Comparison of ENCODE assay signal across 7 mouse cellular contexts in the genomic region with DNA sequence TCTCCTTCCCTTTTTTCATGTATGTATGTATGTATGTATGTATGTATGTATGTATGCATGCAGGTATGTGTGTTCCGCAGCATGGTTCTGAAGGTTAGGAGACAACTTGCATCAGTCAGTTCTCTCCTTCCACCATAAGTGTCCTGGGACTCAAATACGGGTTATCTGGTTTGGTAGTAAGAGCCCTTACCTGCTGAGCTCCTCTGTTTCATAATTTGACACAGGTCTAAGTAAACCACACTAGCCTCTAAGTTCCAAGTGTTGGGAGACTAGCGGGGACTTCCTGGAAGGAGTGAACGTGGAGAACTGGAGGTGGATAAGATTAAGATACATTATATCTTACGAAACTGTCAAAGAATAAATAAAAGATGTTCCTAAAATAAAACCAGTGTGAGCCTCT. TPM values are rescaled to one million over a fixed set of nuclear protein-coding genes. Genes with fewer than 3 reads are reported as not detected.
DNase-seq lines count a peak whose midpoint lies in the region; ATAC-seq and TF ChIP-seq lines count a peak whose summit lies in the region.

No protein-coding gene starts in this region.

- 0 out of 2 replicates have a peak overlapping the region, but pooled peaks have one; percentile 87 for H3K4me3 ChIP-seq in liver, adult 2 months (ENCODE audit: insufficient read depth, low read depth, low read length)
- peak overlapping the region; percentile 69 for H3K4me3 ChIP-seq in embryonic facial prominence, embryonic 14.5 days (ENCODE audit: low read depth, low read length)
- 0 out of 2 replicates have a peak overlapping the region, but pooled peaks have one; percentile 5 for H3K4me3 ChIP-seq in limb, embryonic 11.5 days (ENCODE audit: low read depth, low read length)

- no peak overlapping the region for H3K9ac ChIP-seq in liver, adult 2 months (ENCODE audit: low read depth, low read length)
- no peak overlapping the region for H3K9ac ChIP-seq in embryonic facial prominence, embryonic 14.5 days (ENCODE audit: low read depth, low read length)
- no peak overlapping the region for H3K9ac ChIP-seq in limb, embryonic 11.5 days (ENCODE audit: low read length)

- ATAC-seq in embryonic facial prominence, embryonic 14.5 days (ENCODE audit: low read depth): no peak; the same call in 1 of the 2 replicates
- ATAC-seq in limb, embryonic 11.5 days (ENCODE audit: insufficient number of reproducible peaks, low FRiP score, low TSS enrichment, low read depth): no peak

- no peaks in the 10 kb centered on the region; the same call in 1 of the 2 replicates for H3K4me1 ChIP-seq in liver, adult 2 months (ENCODE audit: control insufficient read depth, insufficient read depth, low read length)
- peaks cover 9% of the 10 kb centered on the region; the same call in 1 of the 2 replicates for H3K4me1 ChIP-seq in embryonic facial prominence, embryonic 14.5 days (ENCODE audit: control insufficient read depth, insufficient read depth, low read length)
- H3K4me1 ChIP-seq in limb, embryonic 11.5 days (ENCODE audit: control insufficient read depth, insufficient read depth, low read length): peaks cover 2% of the 10 kb centered on the region; the same call in 1 of the 2 replicates

- 0 out of 2 replicates have a peak, but pooled peaks cover 3% of the 10 kb centered on the region for H3K9me3 ChIP-seq in embryonic facial prominence, embryonic 14.5 days (ENCODE audit: control insufficient read depth, low read length)
- no peaks in the 10 kb centered on the region for H3K9me3 ChIP-seq in limb, embryonic 11.5 days (ENCODE audit: control insufficient read depth, low read length)

- peaks cover 6% of the 10 kb centered on the region; the same call in 1 of the 2 replicates for H3K79me2 ChIP-seq in liver, adult 2 months (ENCODE audit: control insufficient read depth, insufficient read depth, low read length)

- H3K27ac ChIP-seq in liver, adult 2 months (replicated peaks; ENCODE audit: insufficient read depth, low read depth, low read length): no peak overlapping the region
- H3K27ac ChIP-seq in embryonic facial prominence, embryonic 14.5 days (replicated peaks; ENCODE audit: low read depth, low read length): peak overlapping the region; percentile 44; the same call in 1 of the 2 replicates
- no peak overlapping the region for H3K27ac ChIP-seq in limb, embryonic 11.5 days (replicated peaks; ENCODE audit: low read depth, low read length)

- H3K27me3 ChIP-seq in liver, adult 2 months (ENCODE audit: control insufficient read depth, insufficient read depth, low read length): no peaks in the 10 kb centered on the region
- H3K27me3 ChIP-seq in embryonic facial prominence, embryonic 14.5 days (replicated peaks; ENCODE audit: control insufficient read depth, insufficient read depth, low read length): no peaks in the 10 kb centered on the region
- no peaks in the 10 kb centered on the region for H3K27me3 ChIP-seq in limb, embryonic 11.5 days (ENCODE audit: control insufficient read depth, insufficient read depth, low read length)
- no peaks in the 10 kb centered on the region for H3K27me3 ChIP-seq in splenic B cell, adult 2 months (ENCODE audit: control insufficient read depth, insufficient read depth, low read length, poor library complexity, severe bottlenecking)

- TF ChIP-seq POLR2A in liver, adult 2 months (IDR thresholded peaks at IDR 0.05; ENCODE audit: extremely low read depth, insufficient read depth, low read length): no peak

- H3K4me2 ChIP-seq in embryonic facial prominence, embryonic 14.5 days (ENCODE audit: low read depth, low read length): peak overlapping the region; percentile 79
- H3K4me2 ChIP-seq in limb, embryonic 11.5 days (ENCODE audit: low read depth, severe bottlenecking): peak overlapping the region; percentile 31; the same call in 1 of the 2 replicates

- no peaks in the 10 kb centered on the region for H3K36me3 ChIP-seq in liver, adult 2 months (ENCODE audit: control insufficient read depth, insufficient read depth, low read length)
- no peaks in the 10 kb centered on the region for H3K36me3 ChIP-seq in embryonic facial prominence, embryonic 14.5 days (ENCODE audit: control insufficient read depth, insufficient read depth, low read length)
- H3K36me3 ChIP-seq in limb, embryonic 11.5 days (ENCODE audit: control insufficient read depth, insufficient read depth, low read length): no peaks in the 10 kb centered on the region
- H3K36me3 ChIP-seq in splenic B cell, adult 2 months (ENCODE audit: control insufficient read depth, insufficient read depth, low read length, poor library complexity, severe bottlenecking): no peaks in the 10 kb centered on the region

- DNase-seq in liver, adult 2 months (ENCODE audit: extremely low read depth, low read depth, low spot score): no peak
- DNase-seq in liver: no peak
- no peak for DNase-seq in embryonic facial prominence, embryonic 14.5 days (ENCODE audit: low spot score)
- DNase-seq in limb, embryonic 11.5 days (ENCODE audit: low spot score): no peak
- DNase-seq in splenic B cell, adult 2 months (ENCODE audit: low read depth, low spot score): peak; percentile 24
- no peak for DNase-seq in layer of hippocampus, adult 9-11 months
- DNase-seq in gastrocnemius, postnatal 4 days (ENCODE audit: low spot score in 2 of 2): no peak

- WGBS in liver, adult 2 months: 44% methylated on average over 5 of the region's 5 CpGs
- WGBS in embryonic facial prominence, embryonic 14.5 days: 45% methylated on average over 5 of the region's 5 CpGs
- WGBS in limb, embryonic 11.5 days: 52% methylated on average over 5 of the region's 5 CpGs

- no peak for TF ChIP-seq CTCF in liver, adult 2 months (IDR thresholded peaks at IDR 0.05; ENCODE audit: low read depth, low read length)

RNA-seq across cellular contexts. Expression of gene Micu1, which starts 0.5 kb away (rescaled TPM):
- total RNA-seq in liver, adult 2 months (2014; rRNA removed): 24.1 and 26.4 TPM in 2 replicates
- polyA plus RNA-seq in liver, adult 2 months (2012; rRNA removed): 23.7 and 24.4 TPM in 2 replicates
- polyA plus RNA-seq in embryonic facial prominence, embryonic 14.5 days (2014; fragmentation: Nextera tagmentation; extraction: Ambion mirVana): 82.0 and 88.5 TPM in 2 replicates
- 50.4 and 55.7 TPM in 2 replicates for polyA plus RNA-seq in limb, embryonic 11.5 days (2014; fragmentation: Nextera tagmentation; extraction: Ambion mirVana)
- 100 to 1,000 TPM; 121 to 128 TPM for total RNA-seq in gastrocnemius, postnatal 4 days (2021)

Comparison
In these comparisons a context has a peak if more than half of its experiments do, and no peak if none do; other contexts are left out.
1. H3K4me3 ChIP-seq: peak in every context shown above with its lines; median percentile 87 in liver, adult 2 months; 69 in embryonic facial prominence, embryonic 14.5 days; 5 in limb, embryonic 11.5 days.